Mouse (Mus musculus) effector memory CD4-positive, alpha-beta T cell, adult 7 months (primary cell): Measurements from ENCODE around the gene Aif1. TPM values are rescaled to one million over a fixed set of nuclear protein-coding genes. Genes with fewer than 3 reads are reported as not detected.

Experiments used
- polyA plus RNA-seq: library from polyadenylated mRNA; unstranded; fragments of 100-300 nt; shearing (Covaris generic); gene quantifications from one replicate; pipeline ENCODE4 v1.2.1, GENCODE M21; 2017

Gene Aif1
- not detected for polyA plus RNA-seq

DNA sequence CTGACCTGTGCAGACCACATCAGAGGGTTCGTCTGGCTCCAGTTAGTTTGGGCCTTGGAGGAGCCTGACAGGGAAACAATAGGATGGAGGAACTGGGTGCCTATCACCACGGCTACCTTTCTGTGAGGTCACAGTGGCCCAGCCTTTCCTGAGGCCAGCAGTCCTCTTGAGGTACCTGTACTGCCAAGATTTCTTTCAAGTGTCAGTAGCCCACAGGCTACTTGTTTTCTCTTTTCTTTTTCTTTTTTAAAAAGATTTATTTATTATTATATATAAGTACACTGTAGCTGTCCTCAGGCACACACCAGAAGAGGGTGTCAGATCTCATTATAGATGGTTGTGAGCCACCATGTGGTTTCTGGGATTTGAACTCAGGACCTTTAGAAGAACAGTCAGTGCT, at the start of gene Aif1:
TSS of gene Aif1 (minus strand) at position 101 of the 400 bp plus-strand sequence.

DNA sequence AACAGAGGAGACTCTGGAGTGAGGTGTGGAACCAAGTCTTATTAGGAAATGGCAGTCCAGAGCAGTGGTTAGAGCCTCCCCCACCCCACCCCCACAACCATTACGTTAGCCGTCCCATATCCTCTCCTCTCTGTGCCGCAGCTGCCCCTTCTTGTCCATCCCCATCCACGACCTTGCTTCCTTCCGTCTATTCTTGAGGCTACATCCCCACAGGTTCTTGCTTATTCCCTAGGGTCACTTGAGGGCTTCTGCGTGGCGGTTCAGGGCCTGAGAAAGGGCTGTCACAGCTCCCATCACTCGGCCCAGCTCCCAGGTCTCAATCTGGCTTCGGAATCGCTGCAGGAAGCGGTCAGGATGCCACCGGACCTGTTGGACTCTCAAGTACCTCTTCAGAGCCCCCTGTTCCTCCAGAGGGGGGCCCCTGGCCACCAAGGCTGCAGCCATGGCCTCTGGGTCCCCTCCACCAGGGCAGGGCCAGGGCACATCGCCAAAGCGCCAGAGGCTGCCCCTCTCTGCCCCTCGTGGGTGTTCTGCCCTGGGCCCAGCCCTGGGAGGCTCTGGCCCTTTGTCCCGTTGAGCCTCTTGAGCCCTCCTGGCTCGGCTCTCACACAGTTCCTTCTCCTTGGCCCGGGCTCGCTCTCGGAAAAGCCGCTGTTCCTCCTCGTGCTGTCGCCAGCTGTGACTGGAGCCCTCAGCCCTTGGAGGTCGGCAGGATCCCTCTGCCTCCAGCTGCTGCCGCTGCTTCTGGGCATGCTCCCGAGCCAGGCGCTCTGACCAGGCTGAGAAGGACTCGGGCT, 44.5 kb upstream of the Aif1 start, which contains the start of gene Gm16181:
TSS of gene Gm16181 (plus strand) at position 679 of the 797 bp plus-strand sequence.

DNA sequence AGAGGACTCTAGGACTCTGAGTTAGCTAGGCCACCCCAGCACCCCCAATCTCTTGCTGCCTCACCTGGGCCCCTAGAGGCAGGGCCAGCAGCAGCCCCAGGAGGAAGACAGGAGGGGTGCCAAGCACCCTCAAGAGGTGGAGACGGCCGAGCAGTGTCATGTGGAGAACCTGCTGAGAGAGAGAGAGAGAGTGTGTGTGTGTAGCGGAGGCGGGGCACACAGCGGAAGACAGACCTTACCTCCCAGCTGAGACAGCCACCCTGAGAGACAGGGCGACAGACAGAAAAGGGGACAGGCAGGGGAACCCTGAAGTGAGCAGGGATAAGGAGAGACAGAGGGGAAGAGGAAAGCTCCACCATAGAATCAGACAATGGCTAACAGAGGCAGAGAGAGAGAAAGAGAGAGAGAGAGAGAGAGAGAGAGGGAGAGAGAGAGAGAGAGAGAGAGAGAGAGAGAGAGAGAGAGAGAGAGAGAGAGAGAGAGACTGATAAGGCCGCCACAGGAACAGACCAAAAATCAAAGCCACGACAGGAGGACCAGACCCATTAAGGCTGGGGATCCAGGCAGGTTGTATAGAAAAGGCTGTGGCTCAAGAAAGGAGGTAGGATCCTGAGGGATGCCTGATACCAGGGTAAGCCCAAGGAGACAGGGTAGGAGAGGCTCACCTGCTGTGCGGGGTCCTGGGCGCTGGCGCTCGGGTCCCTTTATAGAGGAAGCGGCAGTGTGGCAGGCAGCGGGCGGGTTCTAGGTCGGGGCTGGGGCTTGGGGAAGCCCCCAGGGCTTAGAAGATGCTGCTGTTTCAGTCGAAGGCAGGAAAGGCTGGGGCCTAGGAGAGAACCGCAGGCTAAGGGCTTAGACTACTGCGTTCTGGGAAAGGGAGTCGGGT, 28.9 kb upstream of the Aif1 start, which contains the start of gene Lta:
TSS of gene Lta (minus strand) at position 858 of the 886 bp plus-strand sequence.

DNA sequence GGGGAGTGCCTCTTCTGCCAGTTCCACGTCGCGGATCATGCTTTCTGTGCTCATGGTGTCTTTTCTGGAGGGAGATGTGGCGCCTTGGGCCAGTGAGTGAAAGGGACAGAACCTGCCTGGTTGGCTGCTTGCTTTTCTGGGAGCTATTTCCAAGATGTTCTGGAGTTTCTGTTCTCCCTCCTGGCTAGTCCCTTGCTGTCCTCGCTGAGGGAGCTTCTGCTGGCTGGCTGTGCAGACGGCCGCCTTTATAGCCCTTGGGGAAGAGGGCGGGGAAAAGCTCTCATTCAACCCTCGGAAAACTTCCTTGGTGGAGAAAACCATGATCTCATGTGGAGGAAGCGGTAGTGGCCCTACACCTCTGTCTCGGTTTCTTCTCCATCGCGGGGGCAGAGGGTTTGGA, 25.9 kb upstream of the Aif1 start, which contains the start of gene Tnf:
TSS of gene Tnf (minus strand) at position 221 of the 400 bp plus-strand sequence.

DNA sequence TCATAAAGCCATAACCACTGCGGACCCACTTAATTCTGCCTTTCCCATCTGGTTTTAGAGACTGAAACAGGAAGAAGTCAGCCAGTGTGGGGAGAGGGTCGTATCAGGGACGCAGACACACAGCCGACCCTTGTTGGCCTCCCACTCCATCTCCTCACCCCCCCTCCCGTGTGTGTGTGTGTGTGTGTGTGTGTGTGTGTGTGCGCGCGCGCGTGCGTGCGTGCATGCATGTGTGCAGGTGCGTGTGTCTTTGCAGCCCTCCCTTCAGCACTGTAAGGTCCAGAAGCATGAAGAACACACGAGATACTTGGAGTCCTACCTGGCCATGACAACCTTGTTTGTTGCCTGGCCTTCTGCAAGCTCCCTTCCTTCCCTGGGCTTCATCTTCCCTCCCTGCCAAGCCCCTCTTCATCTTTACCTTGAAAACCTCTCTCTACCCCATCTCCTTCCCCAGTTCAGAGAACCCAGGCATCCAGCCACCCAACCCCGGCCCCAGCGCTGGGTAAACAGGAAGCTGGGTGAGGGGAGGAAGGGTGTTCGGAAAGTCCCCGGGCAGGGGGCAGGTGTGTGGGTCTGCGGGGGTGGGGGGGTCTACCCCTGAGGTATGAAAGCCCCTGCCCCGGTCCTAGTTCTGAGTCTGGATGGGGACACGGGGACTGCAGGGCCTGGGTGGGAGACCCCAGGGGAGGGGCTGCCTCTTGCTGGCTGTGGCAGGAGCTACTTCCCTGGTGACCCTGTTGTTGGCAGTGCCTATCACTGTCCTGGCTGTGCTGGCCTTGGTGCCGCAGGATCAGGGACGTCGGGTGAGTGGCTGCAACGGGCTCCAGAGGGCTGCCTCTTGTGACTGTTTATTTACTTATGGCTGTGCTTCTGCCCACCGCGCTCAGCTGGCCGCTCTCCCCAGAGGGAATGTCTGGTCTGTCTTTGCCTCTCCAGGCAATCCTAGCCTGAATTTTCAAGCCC, 18.3 kb upstream of the Aif1 start, which contains the start of gene Ltb:
TSS of gene Ltb (plus strand) at position 559 of the 963 bp plus-strand sequence.

DNA sequence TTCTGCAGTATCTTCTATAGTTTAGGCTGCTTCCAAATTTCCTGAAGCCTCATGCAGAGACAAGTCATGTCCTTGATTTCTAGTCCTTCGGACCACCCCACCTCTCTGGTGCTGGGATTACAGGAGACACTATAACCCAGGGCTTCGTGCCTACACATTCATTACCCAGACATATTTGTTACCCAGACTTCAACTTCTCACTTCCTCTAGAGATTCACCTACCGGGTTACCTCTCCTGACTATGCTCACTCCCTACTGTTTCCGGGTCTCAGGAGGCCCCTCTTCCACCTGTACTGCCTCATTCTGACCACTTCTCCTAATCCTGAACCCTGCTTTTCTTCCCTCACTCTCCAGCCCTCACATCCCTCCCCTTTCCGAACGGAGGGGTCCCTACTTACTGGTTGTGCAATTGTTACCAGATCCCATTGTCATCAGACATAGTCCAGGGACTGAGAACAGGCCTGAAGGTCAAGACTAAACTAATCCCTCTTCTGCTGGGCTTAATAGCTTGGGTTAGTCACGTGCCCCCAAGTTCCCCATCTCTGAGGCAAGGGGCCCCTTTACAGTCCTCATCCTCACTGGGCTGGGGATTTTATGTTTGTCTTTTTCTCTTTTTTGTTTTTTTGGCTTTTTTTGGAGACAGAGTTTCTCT, 12.2 kb upstream of the Aif1 start, which contains the start of gene Lst1:
TSS of gene Lst1 (minus strand) at position 481 of the 652 bp plus-strand sequence.

DNA sequence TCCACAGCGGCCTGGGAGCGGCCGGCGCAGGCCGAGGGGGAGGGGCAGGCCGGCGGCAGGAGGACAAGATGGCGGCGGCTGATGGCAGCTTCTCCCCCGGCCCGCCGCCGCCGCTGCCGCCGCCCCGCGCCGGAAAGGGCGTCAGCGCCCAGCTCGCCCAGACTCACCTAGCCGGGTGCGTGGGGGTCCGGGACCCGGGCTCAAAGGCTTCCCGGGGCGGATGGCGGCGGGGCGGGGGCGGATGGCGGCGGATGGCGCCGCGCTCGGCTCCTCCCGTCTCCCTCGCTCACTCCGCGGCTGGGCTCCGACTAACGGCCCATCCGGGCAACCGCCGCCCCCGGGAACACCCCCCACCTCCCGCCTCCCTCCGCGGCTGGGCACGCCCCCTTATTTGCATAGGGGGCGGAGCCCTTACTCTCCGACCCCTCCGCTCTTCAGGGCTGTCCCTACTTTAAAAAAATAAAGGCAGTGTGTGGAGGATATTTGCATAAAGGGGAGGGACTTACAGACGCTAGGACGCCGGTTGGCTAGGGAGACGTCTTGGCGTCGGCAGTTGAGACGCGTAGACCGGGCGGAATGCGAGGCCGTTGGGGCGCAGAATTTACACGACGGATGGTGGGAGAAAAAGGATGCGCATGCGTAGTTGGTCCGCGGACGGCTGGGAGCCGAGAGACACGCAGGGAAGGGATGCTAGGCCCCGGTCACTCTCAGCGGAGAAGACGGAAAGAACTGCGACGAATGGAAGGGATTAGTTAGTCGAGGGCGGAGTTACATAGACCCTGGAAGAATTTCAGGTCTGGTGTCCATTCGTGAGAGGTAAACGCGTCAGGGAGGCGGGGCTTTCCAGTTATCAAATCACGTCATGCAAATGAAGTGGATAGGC, 11.1 kb downstream of the Aif1 start, which contains the start of gene Prrc2a:
TSS of gene Prrc2a (minus strand) at position 330 of the 883 bp plus-strand sequence.

DNA sequence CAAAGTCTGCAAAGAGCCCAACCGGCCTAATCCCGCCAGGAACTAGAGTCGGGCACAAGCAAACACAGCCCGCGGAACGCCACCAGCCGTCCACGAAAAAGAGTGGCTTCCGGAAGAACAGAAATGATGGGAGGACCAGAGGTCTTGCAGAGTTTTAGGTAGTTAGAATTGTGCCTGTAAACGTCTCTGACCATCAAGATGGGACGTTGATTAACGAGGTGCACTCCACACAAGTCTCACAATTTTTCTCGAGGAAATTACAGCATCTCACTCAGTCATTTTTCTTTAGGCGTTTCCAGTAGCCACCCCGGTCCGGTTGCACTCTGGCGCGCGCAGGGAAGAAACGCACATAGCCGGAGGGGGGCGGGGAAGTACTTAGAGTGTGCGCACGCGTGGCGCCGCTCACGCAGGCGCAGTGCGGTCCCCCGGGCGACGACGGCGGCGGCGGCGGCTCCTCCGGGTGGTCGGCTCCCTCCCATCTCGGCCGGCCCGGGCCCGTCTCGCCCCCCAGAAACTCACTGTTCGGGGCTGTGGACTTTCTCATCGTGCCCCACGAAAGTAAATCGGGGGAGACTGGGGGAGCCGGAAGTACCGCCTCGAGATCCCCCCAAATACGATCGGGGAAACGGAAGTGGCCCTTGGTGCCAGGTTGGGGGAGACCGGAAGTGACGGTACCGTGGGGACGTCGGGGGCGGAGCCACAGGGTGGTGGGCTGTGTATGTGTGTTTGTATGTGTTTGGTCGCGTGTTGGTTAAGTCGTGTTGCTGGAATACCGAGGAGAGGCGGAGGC, 40.9 kb downstream of the Aif1 start, which contains the start of gene Bag6:
TSS of gene Bag6 (plus strand) at position 378 of the 790 bp plus-strand sequence.

DNA sequence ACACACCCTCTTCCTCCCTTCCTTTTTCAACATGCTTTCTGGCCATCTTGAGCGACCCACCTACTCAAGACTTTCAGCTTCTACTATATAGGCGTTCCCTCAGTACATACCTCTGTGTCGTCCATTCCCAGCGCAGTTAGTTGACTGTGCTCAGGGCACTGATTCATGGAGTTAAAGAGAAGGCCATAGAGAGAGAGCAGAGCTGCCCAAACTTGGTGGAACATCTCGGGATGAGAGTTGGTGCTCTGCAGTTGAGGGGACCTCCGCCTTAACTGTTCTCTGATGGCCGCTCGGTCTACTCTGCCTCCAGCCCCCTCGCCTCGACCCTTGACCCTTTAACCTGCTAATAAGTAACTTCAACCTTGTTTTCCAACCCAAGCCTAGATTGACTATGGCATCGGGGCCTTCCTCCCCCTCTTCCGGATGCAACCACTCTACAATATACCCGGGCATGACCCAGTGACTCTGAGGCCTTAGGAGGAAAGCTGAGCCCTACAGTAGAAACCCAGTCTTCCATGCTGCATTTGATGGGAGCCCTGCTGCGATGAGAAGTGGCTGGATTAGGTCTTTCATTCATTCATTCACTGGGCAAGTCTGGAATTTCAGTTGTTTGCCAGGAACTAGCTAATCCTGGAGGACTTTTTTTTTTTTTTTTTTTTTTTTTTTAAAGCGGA, 44.2 kb downstream of the Aif1 start, which contains the start of gene Apom:
TSS of gene Apom (minus strand) at position 551 of the 674 bp plus-strand sequence.

DNA sequence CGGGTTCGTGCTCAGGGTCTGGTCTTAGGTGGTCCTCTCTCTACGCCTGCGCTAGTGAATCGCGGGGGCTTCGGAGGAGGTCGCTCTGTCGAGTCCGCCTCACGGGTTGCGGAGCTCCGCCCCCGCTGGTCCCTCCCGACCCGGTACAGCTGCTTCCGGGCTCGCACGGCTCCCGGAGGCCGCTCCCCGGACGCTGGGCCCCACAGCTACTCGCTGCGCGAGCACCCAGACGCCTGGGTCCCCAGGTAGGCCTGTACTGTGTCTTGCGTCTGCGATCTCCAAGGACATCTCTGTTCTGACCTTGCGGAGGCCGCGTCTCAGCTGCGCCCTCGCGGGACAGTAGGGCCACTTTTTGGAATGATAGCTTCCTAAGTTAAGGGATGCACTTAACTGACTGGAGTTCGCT, 49.7 kb downstream of the Aif1 start, which contains the start of gene D17H6S53E:
TSS of gene D17H6S53E (plus strand) at position 168 of the 406 bp plus-strand sequence.

DNA sequence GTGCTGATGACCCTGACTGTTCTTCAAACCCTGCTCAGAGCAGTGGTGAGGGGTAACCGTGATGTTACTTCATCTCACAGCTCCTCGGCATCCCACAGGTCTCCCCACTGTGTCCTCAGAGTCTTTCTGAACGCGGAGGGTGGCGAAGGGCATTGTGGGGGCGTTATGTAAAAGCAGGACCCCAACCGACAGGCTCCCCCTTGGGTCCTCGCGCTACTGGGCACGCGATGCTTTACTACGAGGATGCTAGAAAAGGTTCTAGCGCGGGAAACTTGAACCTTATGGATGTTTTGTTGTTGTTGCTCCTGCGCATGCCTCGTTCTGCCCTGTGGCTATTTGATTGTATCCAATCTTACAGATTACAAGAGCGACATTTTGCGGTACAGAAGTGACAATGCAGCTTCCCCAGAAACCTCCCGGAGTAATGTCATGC, 54.0 kb downstream of the Aif1 start, which contains the start of gene Csnk2b:
TSS of gene Csnk2b (minus strand) at position 183 of the 433 bp plus-strand sequence.

DNA sequence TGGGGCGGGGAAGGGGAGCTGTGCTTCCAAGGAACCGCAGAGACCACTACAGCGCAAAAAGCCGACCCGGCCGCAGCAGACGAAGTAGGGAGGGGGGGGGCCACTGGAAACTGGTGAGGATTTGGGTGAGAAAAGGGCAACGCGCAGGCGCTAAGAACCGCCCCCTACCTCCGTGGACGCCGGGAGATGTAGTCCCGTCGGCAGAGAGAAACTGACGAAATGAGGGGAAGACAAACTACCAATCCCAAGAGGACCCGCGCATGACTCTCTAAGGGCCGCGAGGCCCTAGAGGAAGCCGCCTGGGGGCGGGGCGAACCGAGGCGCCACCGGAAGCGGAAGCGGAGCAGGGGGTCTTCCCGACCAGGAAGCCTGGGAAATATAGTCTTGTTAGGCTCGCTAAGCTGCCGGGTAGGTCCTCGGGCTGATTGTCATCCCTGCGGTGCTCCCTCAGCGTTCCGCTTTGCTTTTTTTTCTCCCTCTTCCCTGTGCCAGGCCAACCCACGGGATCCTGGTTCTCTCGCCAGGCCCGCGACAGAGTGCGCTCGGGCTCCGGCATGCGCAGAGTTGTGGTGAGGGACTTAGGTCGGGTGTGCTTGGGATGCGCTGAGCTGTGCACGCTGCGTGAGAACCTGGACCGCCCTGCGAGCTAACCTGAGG, 54.6 kb downstream of the Aif1 start, which contains the start of gene Gpank1:
TSS of gene Gpank1 (plus strand) at position 313 of the 657 bp plus-strand sequence.

Other genes with a start within 250 kb of the Aif1 start
- 63.5 TPM for gene Neu1, start 244.8 kb downstream of the Aif1 start, polyA plus RNA-seq
- 1,521 TPM for gene Hspa1b, start 216.8 kb downstream of the Aif1 start, polyA plus RNA-seq
- 90.8 TPM for gene Gm20481, start 206.2 kb downstream of the Aif1 start, polyA plus RNA-seq
- 909 TPM for gene Hspa1a, start 203.9 kb downstream of the Aif1 start, polyA plus RNA-seq
- gene Hspa1l, start 203.4 kb downstream of the Aif1 start, polyA plus RNA-seq = not detected
- 50.0 TPM for gene Lsm2, start 194.2 kb downstream of the Aif1 start, polyA plus RNA-seq
- gene Vars, start 175.1 kb downstream of the Aif1 start, polyA plus RNA-seq = 214 TPM
- 0.37 TPM for gene Vwa7, start 159.5 kb downstream of the Aif1 start, polyA plus RNA-seq
- gene Sapcd1, start 148.1 kb downstream of the Aif1 start, polyA plus RNA-seq = not detected
- 2.2 TPM for gene Msh5, start 129.3 kb downstream of the Aif1 start, polyA plus RNA-seq
- gene Clic1, start 126.1 kb downstream of the Aif1 start, polyA plus RNA-seq = 334 TPM
- 0.85 TPM for gene Ddah2, start 117.0 kb downstream of the Aif1 start, polyA plus RNA-seq
- not detected for gene Ly6g6c, start 110.7 kb downstream of the Aif1 start, polyA plus RNA-seq
- not detected for gene Mpig6b, start 109.9 kb downstream of the Aif1 start, polyA plus RNA-seq
- gene Ly6g6e, start 99.2 kb downstream of the Aif1 start, polyA plus RNA-seq = not detected
- not detected for gene Ly6g6d, start 98.0 kb downstream of the Aif1 start, polyA plus RNA-seq
- not detected for gene Ly6g6f, start 90.5 kb downstream of the Aif1 start, polyA plus RNA-seq
- 79.3 TPM for gene Abhd16a, start 86.8 kb downstream of the Aif1 start, polyA plus RNA-seq
- gene Ly6g5c, start 67.8 kb downstream of the Aif1 start, polyA plus RNA-seq = not detected
- 1.8 TPM for gene Ly6g5b, start 60.6 kb downstream of the Aif1 start, polyA plus RNA-seq
- gene Gpank1, start 54.6 kb downstream of the Aif1 start, polyA plus RNA-seq = 65.3 TPM
- gene Csnk2b, start 54.0 kb downstream of the Aif1 start, polyA plus RNA-seq = 223 TPM
- 1.7 TPM for gene D17H6S53E, start 49.7 kb downstream of the Aif1 start, polyA plus RNA-seq
- not detected for gene Apom, start 44.0 kb downstream of the Aif1 start, polyA plus RNA-seq
- gene Bag6, start 40.9 kb downstream of the Aif1 start, polyA plus RNA-seq = 56.5 TPM
- 24.5 TPM for gene Prrc2a, start 11.2 kb downstream of the Aif1 start, polyA plus RNA-seq
- gene Lst1, start 12.4 kb upstream of the Aif1 start, polyA plus RNA-seq = 4.4 TPM
- gene Ltb, start 18.4 kb upstream of the Aif1 start, polyA plus RNA-seq = 1,113 TPM
- gene Tnf, start 25.9 kb upstream of the Aif1 start, polyA plus RNA-seq = 156 TPM
- 55.4 TPM for gene Lta, start 29.3 kb upstream of the Aif1 start, polyA plus RNA-seq
- not detected for gene Gm16181, start 44.8 kb upstream of the Aif1 start, polyA plus RNA-seq
- 4.8 TPM for gene Atp6v1g2, start 57.6 kb upstream of the Aif1 start, polyA plus RNA-seq
- gene Nfkbil1, start 59.7 kb upstream of the Aif1 start, polyA plus RNA-seq = 15.0 TPM
- gene Ddx39b, start 65.7 kb upstream of the Aif1 start, polyA plus RNA-seq = 149 TPM
- 6,702 TPM for gene H2-D1, start 86.7 kb upstream of the Aif1 start, polyA plus RNA-seq
- gene H2-Q1, start 144.3 kb upstream of the Aif1 start, polyA plus RNA-seq = 0.89 TPM
- 19.2 TPM for gene H2-Q2, start 166.2 kb upstream of the Aif1 start, polyA plus RNA-seq
- gene H2-Q4, start 203.5 kb upstream of the Aif1 start, polyA plus RNA-seq = 42.4 TPM
- 1,228 TPM for gene H2-Q6, start 248.8 kb upstream of the Aif1 start, polyA plus RNA-seq